Mouse (Mus musculus) spleen, adult 2 months (tissue): ENCODE measurements at regions not wholly inside any gene's neighbourhood (a gene's known extent, or its start where the extent isn't known, plus 50 kb on each side); places are given as distances from the start of the nearest gene placed in this dataset.
A peak's percentile ranks its signal among the peaks of the same experiment; 100 is the strongest.

Source experiments
- DNase-seq, 2 experiments: peaks; one replicate each; pipeline versions ENCODE4 v3.0.0 to v3.0.0-alpha.2; 2012 to 2021; ENCODE audit warnings: low spot score in 2 of 2, low read depth in 1 of 2
- H3K27ac ChIP-seq: fragments of 200-500 bp; 2 replicates; pipeline ENCODE4 v1.5.1; 2012; ENCODE audit warnings: low read length, inconsistent platforms; ENCODE audit not compliant: insufficient read depth
- H3K27me3 ChIP-seq: fragments of 200-500 bp; 2 replicates; pipeline ENCODE4 v1.6.1; 2012; ENCODE audit warnings: mild to moderate bottlenecking, moderate library complexity, low read length, inconsistent platforms; ENCODE audit not compliant: control insufficient read depth, insufficient read depth
- H3K36me3 ChIP-seq: fragments of 200-500 bp; 2 replicates; pipeline ENCODE4 v1.6.1; 2012; ENCODE audit warnings: mild to moderate bottlenecking, low read length, inconsistent platforms; ENCODE audit not compliant: control insufficient read depth, insufficient read depth
- H3K4me1 ChIP-seq: fragments of 200-500 bp; 2 replicates; pipeline ENCODE4 v1.6.1; 2011; ENCODE audit warnings: inconsistent platforms; ENCODE audit not compliant: control insufficient read depth, insufficient read depth, insufficient read length
- H3K4me3 ChIP-seq: fragments of 200-500 bp; 2 replicates; pipeline ENCODE4 v1.5.1; 2011; ENCODE audit warnings: mild to moderate bottlenecking, inconsistent platforms; ENCODE audit not compliant: insufficient read depth, insufficient read length; ENCODE audit errors: extremely low read depth
- CTCF ChIP-seq: fragments of 200-500 bp; IDR thresholded peaks from 2 replicates; pipeline ENCODE4 v1.5.1; 2011; ENCODE audit warnings: mild to moderate bottlenecking, inconsistent platforms; ENCODE audit not compliant: insufficient read depth, insufficient read length, insufficient replicate concordance; ENCODE audit errors: extremely low read depth
- POLR2A ChIP-seq: fragments of 200-500 bp; IDR thresholded peaks from 2 replicates; pipeline ENCODE4 v1.6.1; 2011; ENCODE audit warnings: low read depth, low read length, inconsistent platforms
- WGBS: fragments of 180-500 bp; shearing (Covaris S2); methylation state at CpG from one replicate; pipeline ENCODE4 v1.1.7; 2018; 5-methylcytosine and 5-hydroxymethylcytosine counted together

DNA sequence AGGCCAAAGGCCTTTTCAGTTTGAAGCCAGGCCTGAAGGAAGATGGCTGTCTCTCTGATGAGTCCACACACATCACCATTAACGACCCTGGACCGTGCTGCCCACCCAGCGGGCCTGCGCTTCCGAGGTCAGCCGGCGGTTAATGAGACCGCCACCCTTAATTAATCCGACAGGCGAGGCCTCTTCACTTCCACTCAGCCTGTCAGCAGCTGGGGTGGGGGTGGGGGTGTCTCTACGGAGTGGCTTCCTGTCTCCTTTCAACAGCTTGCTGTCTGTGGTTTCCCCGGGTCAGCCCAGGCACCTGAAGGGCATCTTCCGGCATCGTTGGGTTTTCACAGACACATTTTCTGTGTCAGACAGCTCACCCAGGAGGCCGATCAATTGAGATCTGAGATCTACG, 113.0 kb upstream of the 1700021F07Rik start:
- no peak for TF ChIP-seq POLR2A
- TF ChIP-seq CTCF = no peak
- peak; percentile 73 to 75 for DNase-seq

DNA sequence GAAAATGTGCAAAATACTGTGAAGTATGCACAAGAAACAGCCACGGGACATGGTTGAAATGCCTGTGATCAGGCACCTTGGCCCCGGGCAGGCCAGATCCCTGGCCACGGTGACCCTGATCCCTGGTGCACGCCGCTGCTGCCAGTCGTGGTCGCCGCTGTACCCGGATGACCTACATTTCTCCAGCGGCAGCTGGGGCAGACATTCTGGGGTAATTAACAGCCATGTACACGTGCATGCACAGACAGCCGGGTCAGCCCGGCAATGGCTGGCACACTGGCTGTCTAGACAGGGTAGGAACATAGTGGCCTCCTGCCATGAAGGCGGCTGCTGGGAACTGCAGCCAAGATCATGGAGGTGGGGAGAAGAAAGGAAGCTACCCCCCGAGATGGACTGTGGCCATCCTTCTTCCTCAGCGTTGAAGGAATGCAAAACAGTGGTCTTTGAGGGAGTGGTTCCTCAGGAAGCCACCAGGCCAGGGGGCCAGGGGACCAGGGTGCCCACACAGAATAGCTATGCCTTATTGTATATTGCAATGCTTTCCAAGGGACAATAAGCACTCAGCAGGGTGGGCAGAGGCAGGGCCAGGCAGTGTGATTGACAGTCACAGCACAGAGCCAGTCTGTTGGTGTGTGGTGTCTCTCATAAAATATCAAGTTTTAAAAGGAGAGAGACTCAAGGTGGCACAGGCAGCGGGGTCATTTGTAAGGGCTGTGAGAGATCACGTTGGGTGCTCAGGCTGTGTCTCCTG, 108.3 kb upstream of the 1700021F07Rik start:
- peaks cover 3% of the 10 kb centered on the region; the same call in 1 of the 2 replicates for H3K4me1 ChIP-seq
- DNase-seq = no peak
- H3K27ac ChIP-seq = no peak overlapping the region
- no peaks in the 10 kb centered on the region for H3K27me3 ChIP-seq
- H3K4me3 ChIP-seq = no peak overlapping the region
- 79% methylated on average over 18 of the region's 18 CpGs for WGBS
- TF ChIP-seq CTCF = no peak
- TF ChIP-seq POLR2A = no peak
- no peaks in the 10 kb centered on the region for H3K36me3 ChIP-seq

More for the DNA sequence above, 113.0 kb upstream of the 1700021F07Rik start:
- 8% methylated on average over 16 of the region's 16 CpGs for WGBS
- no peaks in the 10 kb centered on the region for H3K36me3 ChIP-seq
- H3K27me3 ChIP-seq = no peaks in the 10 kb centered on the region
- peak overlapping the region; percentile 14 for H3K4me3 ChIP-seq
- peaks cover 13% of the 10 kb centered on the region for H3K4me1 ChIP-seq
- H3K27ac ChIP-seq = peak overlapping the region; percentile 91

DNA sequence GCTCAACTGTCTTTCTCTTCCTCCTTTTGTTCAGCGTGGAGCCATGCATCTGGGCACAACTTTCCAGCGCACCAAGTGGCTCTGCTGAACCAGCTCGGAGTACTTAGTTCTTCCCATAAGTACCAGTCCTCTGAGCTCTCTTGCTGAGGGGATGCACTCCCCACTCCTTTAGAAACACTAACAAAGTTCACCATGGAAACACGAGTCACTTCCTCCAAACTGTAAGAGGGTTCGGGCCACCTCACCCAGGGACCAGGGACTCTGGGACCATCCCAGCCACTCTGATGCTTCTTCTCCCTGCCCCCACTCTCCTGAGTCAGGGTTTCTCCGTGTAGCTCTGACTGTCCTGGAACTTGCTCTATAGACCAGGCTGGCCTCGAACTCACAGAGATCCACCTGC, 107.0 kb upstream of the 1700021F07Rik start:
- DNase-seq = no peak
- Histone ChIP-seq H3K36me3 (no peaks in the 10 kb centered on the region), H3K27me3 (no peaks in the 10 kb centered on the region), H3K4me1 (no peaks in the 10 kb centered on the region; the same call in 1 of the 2 replicates), H3K27ac (no peak overlapping the region), H3K4me3 (no peak overlapping the region)
- WGBS = 64% methylated on average over 7 of the region's 7 CpGs
- TF ChIP-seq CTCF (no peak), POLR2A (no peak)

DNA sequence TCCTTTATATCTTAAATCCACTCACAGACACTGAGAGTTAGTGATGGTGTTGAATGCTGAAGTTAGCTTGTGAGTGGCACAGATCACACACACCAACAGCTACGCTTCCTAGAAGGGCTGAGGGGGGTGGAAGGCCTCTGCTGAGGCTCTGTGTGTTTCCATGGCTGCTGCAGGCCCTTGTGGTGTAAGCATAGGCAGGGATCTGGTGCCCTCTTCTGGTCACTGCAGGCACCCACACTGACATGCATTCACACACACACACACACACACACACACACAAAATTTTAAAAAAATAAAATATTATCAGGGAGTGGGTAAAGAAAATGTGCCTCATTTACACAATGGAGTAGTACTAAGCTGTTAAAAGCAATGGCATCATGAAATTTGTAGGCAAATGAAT, 105.5 kb upstream of the 1700021F07Rik start:
- H3K4me1 ChIP-seq = no peaks in the 10 kb centered on the region; the same call in 1 of the 2 replicates
- TF ChIP-seq CTCF = peak; percentile 22; the same call in 1 of the 2 replicates
- no peak for TF ChIP-seq POLR2A

DNA sequence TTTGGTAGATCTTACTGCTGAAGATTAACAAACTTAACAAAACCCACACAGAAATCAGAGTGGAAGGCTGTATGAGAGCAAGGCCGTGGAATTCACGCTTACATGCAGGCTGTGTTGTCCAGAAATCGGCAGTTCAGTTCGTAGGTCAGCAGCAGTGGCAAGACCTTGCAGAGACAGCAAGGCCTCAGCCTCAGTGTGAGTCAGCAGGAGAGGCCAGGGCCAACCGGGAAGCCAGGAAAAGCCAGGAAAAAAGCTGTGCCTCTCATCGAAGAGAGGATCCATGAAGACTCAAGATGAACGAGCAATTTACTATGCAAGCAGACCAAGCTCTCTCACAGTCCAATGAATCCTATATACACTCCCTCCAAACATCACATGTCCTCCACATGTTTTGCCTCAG, 103.4 kb upstream of the 1700021F07Rik start:
- Histone ChIP-seq H3K4me3 (no peak overlapping the region), H3K27ac (no peak overlapping the region), H3K36me3 (no peaks in the 10 kb centered on the region), H3K27me3 (no peaks in the 10 kb centered on the region), H3K4me1 (no peaks in the 10 kb centered on the region; the same call in 1 of the 2 replicates)
- 91% methylated on average over 7 of the region's 7 CpGs for WGBS
- no peak for TF ChIP-seq CTCF
- no peak for TF ChIP-seq POLR2A
- no peak for DNase-seq

More for the DNA sequence above, 105.5 kb upstream of the 1700021F07Rik start:
- H3K4me3 ChIP-seq = no peak overlapping the region
- DNase-seq = no peak
- WGBS = 88% methylated on average over 1 of the region's 1 CpGs
- H3K27me3 ChIP-seq = no peaks in the 10 kb centered on the region
- H3K36me3 ChIP-seq = no peaks in the 10 kb centered on the region
- no peak overlapping the region for H3K27ac ChIP-seq

DNA sequence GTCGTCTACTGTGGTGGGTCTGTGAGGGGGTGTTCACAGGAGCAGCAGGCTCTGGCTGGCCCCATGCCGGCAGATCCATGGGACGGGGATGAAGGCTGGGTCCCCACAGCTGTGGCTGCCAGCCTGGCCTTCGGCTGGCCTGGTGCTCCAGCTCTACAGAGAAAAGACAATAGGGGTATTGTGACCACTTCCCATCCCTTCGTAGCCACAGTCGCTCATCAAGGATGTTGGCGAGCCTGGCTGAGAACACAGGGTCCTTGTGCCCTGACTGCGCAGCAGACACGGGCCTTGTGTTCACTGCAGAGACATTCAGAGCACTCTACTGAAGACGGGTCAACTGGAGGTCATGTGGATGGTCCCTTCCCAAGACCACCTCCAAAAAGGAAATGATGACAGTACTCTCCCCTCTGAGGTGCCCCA, 102.4 kb upstream of the 1700021F07Rik start:
- Histone ChIP-seq H3K36me3 (no peaks in the 10 kb centered on the region), H3K4me3 (no peak overlapping the region), H3K27ac (no peak overlapping the region), H3K27me3 (no peaks in the 10 kb centered on the region), H3K4me1 (no peaks in the 10 kb centered on the region; the same call in 1 of the 2 replicates)
- DNase-seq = no peak
- no peak for TF ChIP-seq CTCF
- no peak for TF ChIP-seq POLR2A
- WGBS = 59% methylated on average over 10 of the region's 10 CpGs

DNA sequence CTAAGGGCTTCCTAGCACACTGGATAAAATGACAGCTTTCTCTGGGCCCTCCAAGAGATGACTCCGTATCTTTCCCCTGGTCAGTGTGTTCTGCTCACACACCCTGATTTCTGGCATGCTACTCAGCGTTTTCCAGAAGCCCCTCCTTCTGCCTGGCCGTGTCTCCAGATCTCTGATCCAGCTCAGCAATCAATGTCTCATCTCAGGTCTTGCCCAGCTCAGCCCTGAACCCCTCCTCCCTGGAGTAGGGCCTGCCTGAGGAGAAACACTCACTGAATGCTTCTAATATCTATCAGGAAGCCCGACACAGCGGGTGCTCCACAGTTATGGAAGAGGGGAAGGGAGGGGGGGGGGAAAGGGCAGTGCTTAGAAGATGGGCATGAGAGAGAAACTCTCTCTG, 101.9 kb upstream of the 1700021F07Rik start:
- no peaks in the 10 kb centered on the region for H3K36me3 ChIP-seq
- H3K4me1 ChIP-seq = no peaks in the 10 kb centered on the region; the same call in 1 of the 2 replicates
- no peak overlapping the region for H3K27ac ChIP-seq
- 86% methylated on average over 5 of the region's 5 CpGs for WGBS
- H3K27me3 ChIP-seq = no peaks in the 10 kb centered on the region
- TF ChIP-seq CTCF (no peak), POLR2A (no peak)
- DNase-seq = no peak
- H3K4me3 ChIP-seq = no peak overlapping the region
